Mouse (Mus musculus): ENCODE data around the gene Sema5a. TPM values are rescaled to one million over a fixed set of nuclear protein-coding genes. Genes with fewer than 3 reads are reported as not detected.

Gene Sema5a
- total RNA-seq, 2 experiments from 2014 or later: 9.0 to 15.5 TPM

DNA sequence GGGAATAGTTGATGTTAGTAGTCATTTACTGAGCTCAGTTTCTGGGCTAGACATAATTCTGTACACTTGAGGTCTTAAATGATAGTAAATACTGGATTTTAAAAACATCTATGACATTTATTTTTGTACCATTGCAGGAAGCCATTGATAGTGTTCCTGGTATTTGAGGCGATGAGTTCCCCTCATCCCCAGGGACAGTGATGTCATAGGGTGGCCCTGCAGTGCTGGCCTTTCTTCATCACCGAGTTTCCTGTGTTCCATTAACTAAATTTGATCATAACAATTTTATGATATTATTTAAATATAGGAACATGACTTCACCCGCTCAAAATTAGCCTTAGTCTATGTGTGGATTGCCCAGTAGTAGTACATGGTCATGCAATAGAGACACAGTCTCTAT, 41.7 kb downstream of the Sema5a start:
- DNase-seq: peak; percentile 16
- intact Hi-C loops (cut with DNase I; ENCODE audit: low total_unique reads): no loop called here

DNA sequence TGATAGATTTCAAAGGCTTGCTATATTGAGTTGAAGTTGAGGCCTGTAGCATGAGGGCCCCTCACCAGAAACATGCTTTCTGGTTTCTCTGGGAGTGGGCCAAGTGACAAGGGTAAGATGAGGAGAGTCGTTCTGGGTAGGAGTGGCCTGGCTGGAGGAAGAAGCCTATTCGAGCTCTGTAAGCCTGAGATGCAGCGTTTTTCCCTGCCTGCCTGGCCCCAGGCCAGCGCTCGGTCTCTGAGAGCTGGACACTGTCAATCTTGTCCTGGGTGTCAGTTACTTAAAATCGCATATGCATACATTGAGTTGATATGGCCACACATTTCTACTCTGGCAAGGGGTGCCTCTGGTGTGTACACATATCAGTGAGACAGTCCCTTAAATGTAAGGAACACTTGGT, 43.9 kb downstream of the Sema5a start:
- intact Hi-C loops (cut with DNase I; ENCODE audit: low total_unique reads): no loop called here
- DNase-seq: peak; percentile 52

DNA sequence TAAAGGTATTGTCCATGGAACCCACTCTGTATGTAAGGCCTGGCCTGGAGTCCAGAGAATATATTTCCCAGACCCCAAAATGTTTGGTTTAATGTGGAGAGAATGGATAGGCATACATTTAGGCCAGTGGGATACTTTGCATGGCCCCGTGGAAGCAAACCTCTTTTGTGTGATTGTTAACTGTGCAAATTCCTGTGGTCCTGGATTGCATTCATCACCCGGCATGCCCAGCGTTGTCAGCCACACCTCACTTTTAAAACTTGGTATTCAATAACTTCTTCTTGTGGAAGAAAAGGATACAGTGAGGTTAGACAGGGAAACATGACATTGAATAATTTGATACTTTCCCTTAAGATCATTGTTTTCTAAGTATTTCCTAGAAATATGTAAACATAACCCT, 46.4 kb downstream of the Sema5a start:
- intact Hi-C loops (cut with DNase I; ENCODE audit: low total_unique reads): no loop called here
- no peak for DNase-seq

DNA sequence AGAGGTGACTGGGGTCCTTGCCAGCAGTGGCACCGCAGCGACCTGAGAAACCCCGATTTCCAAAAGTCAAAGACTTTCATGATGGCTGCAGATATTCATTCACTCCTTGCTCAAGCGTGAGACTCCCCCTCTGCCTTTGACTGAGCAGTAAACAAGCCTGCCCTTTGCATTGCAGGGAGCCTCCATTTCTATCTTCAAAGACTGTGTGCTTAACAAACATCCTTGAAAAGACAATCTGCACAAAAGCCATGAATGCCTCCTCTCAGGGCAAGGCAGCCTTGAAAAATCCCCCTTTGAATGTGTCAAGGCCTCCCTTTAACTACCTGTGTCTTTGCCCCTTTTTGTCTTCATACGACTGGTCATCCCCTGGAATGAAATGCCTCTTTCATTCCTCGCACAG, 51.9 kb downstream of the Sema5a start:
- DNase-seq: no peak
- intact Hi-C loops (cut with DNase I; ENCODE audit: low total_unique reads): no loop called here

DNA sequence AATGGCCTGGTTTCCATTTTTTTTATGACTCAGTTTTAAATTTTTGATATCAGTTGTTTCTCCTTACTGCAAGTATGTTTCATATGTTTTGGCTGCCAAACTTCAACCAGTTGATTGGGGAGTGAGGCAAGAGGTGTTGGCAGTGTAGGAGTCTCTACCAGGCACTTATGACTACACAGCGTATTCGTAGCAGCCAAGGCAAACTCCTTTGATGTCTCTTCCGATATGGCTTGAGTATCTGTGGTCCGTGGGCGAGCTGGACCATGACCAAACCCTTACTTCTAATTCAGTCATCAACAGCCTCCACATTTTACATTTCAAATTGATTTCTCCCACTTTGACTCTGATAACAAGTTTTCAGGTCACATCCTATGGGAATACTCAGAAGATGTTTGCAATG, 52.7 kb downstream of the Sema5a start:
- no peak for DNase-seq
- intact Hi-C loops (cut with DNase I; ENCODE audit: low total_unique reads): no loop called here

DNA sequence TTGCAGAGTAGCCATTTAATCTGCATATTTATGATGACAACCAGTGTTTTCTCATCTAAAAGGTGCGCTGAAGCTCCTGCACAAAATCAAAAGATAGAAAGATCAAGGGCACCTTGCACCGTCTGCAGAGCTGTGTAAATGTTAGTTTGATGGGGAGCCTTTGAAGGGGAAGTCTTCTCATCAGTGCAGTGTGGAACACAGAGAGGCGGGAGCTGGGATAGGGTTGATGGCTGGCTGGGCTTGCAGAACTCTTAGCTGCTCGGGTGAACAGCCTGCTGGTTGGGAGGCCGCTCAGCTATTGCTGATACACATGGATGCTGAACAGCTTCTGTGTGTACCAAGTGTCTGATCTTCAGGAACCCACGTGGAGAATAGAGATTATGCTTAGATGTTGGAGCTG, 53.9 kb downstream of the Sema5a start:
- DNase-seq: no peak
- intact Hi-C loops (cut with DNase I; ENCODE audit: low total_unique reads): no loop called here

DNA sequence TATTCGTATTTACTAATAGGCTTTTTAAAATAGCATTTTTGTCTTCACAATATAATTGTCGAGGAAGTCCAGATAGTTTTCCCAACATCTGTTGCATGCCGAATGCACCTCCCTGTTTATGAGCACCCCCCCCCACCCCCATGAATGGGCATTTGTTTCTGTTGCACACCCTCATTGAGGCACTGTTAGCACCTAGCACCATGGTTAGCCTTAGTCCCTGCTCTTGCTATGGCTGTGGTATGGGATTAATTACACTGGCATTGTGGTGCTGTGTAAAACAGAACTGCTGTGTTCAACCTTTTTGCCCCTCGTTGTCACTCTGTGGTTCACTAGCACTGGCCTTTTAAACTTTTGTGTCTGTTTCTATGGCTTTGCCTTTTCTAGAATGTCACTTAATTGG, 56.4 kb downstream of the Sema5a start:
- intact Hi-C loops (cut with DNase I; ENCODE audit: low total_unique reads): no loop called here

DNA sequence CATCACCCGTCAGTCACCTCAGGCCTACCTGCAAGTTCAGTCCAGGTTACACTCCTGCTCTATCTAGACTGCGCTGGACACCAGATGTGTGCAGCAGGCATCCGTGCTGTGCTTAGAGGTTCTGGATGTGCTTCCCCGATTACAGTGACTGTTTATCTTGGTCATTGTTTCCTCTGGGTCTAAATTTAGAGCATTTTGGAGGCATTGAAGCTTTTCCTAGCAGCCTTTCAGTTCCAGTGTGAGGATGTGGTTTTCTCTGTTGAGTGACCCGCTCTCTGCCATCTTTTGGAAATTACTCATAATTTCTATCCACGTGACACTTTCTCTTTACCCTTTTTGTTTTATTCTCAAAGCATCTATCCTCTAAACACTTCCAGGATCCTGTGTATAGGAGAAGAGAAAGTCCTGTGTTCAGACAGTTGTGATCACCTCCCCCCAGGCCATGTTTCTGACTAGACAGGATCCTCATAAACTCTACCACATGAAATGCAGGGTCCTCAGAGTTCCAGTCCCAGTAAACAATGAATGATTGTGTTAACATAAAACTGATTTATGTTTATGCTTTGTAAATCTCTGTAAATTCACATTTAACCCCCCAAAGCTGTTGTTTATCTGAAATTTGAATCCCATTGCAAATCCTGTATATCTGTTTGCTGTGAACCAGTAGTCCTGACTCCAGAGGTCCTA, 62.1 kb downstream of the Sema5a start:
- DNase-seq: no peak

More for the DNA sequence above, 56.4 kb downstream of the Sema5a start:
- DNase-seq: no peak

DNA sequence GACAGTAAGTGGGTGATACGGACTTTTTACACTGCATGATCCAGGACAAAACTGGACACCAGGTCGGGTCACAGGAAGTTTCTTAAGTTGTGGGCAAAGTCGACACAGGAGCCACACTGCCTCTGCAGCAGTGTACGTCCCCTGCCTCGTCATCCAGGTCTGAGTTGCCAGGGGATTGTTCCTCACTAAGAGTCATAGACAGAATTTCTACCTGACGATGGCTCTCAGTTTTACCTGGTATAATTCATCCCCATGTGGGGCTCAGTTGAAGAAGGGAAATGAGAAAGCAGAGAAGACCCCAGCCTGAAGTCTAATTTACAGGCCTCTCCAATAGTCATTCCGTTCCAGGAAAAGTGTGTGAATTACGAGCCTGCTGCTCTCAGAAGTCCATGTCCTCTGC, 66.2 kb downstream of the Sema5a start:
- intact Hi-C loops (cut with DNase I; ENCODE audit: low total_unique reads): no loop called here
- DNase-seq: no peak

More for the DNA sequence above, 62.1 kb downstream of the Sema5a start:
- intact Hi-C loops (cut with DNase I; ENCODE audit: low total_unique reads): no loop called here

DNA sequence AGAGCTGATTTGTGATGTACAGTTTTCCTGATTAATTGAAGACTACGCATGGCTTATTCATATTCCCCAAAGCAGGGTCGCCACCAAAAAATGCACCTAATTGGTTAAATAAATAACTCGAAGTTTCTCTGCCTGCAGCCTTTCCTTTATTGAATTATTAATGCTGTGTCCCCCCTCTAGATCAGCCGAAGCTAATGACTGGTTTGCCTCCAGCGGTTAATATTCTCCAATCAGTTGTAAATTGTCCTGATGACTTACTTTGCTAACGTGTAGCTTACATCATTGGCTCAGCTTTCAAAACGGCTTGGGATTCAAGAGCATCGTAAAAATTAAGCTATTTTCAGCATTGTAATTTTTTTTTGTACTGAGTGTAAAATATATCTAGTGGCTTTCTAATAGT, 66.7 kb downstream of the Sema5a start:
- intact Hi-C loops (cut with DNase I; ENCODE audit: low total_unique reads): no loop called here
- DNase-seq: no peak

DNA sequence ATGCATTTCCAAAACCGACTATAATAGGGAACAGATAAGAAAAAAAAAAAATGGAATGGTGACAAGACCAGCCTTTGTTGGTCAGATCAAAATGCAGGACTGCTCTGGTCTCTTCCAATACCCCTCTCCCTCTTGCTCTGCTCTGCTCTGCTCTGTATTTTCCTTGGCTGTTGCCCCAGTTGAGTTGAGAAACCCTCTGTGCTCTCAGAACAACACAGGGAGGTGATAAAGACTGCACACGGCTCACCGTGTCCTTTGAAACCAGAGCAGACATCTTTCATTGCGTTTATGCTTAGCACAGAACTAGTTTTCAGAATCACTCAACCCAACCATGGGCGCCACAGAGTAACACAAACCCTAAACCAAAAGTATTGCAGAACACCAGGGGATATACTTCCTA, 72.5 kb downstream of the Sema5a start:
- DNase-seq: no peak
- intact Hi-C loops (cut with DNase I; ENCODE audit: low total_unique reads): no loop called here

DNA sequence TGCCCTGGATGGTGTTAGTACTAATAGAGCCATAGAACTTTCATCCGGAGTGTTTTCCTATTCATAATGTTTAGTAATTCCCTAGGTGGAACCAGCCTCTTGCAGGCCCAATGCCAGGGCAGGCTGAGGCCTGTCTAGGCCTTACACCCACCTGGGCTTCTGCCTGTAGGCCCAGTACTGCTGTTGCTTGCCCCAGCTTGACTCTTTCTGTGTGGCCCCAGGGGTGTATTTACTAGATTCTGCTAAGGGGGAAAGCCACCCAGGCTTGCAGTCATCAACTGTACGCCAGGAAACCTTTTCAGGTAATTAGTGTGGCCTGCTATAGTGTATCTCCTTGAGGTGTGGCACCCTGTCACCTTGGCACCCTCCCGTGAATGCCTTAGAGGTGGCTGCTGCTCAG, 76.1 kb downstream of the Sema5a start:
- DNase-seq: no peak
- intact Hi-C loops (cut with DNase I; ENCODE audit: low total_unique reads): no loop called here

DNA sequence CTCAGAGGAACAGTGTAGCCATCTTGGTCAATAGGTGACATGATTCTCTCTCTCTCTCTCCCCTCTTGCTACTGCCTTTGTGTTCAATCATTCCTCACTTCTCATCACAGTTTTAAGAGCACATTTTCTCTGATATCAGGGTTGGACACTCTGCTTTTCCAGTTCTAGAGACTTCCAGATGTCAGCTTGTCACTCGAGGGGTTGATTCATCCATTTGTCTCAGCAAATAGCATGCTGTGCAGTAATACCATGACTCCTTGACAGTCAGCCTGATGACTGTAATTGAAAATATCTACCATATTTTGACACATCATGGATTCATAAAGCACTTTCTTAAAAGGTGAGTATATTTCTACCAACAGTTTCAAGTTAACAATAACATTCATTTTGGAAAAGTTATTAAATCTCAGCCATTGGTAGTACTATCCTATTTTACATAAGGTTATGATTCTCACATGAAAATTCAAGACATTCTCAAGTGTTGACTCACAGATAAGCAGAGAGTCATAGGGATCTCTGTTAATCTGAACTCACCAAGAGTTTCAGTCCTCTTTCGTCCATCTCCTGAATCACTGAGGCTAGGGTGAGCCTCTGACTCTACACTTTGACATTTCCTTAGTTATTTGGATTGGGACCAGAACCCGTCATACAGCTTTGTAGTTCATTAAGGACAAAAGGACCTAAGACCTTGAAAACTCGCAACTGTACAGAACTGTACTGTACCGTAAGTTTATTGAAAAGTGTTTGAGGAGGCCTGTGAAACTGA, 78.0 kb downstream of the Sema5a start:
- no peak for DNase-seq
- intact Hi-C loops (cut with DNase I; ENCODE audit: low total_unique reads): no loop called here

DNA sequence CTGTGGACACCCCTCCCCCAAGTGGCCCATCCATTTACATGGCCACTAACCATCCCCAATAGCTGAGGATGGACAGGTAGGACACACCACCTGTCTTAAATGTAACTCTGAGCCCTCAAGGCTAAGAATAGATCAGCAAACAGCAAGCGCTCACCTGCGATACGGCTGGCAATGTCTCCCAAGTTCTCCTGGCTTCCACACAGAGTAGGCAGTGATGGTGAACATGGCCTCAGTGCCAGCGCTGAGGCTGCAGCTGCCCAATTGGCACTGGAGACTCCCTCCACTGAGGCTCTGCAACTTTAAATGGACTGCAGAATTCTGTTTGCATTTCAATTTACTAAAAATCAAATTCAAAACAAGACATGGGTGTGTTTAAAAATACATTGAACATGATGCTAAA, 78.6 kb downstream of the Sema5a start:
- DNase-seq: no peak
- intact Hi-C loops (cut with DNase I; ENCODE audit: low total_unique reads): no loop called here

DNA sequence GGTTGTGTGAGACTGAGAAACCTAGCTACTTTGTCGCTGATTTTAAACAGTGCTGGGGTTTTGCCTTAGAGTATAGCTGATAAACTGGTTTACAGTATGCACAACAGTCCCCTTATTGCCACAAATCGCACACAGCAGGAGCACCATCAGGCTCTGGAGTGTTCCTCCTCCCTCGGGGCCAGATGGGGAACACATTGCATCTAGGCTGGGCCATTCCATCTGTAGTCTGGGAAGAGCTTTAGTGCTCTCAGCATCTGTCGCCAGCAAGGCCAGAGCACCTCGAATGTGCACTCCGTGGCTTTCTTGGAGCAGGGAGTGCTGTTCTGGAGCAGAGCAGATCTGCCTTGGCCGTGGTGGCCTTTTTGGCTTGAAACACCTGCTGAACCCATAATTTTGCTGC, 79.5 kb downstream of the Sema5a start:
- intact Hi-C loops (cut with DNase I; ENCODE audit: low total_unique reads): no loop called here
- no peak for DNase-seq

DNA sequence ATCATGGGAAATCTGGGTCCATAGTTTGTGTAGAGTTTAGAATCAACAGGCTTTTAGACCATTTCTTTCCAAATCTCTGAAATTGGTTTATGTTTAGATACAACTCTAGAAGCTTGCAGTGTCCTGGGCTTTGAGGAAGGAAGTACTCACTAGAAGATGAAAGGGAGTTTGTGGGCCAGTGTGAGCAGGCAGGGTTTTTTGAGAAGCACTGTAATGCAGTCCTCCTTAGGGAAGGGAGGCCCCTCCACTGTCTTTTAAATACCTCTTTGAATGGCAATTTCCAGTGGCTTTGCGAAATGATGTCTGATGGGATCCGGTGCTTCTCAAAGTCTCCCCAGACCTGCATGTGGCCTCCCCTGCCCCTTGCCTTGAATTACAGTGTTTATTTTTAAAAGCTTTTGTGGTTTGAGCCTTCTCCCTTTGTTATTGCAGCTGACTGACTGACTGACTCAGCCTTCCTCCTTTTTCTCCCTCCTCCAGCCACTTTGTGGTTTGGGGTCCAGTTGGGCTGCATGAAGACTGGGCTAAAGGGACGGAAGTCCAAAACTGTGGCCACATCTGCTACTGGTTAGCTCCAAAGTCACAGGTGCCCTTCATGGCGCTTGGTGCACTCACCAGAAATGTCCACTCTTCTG, 83.9 kb downstream of the Sema5a start:
- no peak for DNase-seq
- intact Hi-C loops (cut with DNase I; ENCODE audit: low total_unique reads): no loop called here

DNA sequence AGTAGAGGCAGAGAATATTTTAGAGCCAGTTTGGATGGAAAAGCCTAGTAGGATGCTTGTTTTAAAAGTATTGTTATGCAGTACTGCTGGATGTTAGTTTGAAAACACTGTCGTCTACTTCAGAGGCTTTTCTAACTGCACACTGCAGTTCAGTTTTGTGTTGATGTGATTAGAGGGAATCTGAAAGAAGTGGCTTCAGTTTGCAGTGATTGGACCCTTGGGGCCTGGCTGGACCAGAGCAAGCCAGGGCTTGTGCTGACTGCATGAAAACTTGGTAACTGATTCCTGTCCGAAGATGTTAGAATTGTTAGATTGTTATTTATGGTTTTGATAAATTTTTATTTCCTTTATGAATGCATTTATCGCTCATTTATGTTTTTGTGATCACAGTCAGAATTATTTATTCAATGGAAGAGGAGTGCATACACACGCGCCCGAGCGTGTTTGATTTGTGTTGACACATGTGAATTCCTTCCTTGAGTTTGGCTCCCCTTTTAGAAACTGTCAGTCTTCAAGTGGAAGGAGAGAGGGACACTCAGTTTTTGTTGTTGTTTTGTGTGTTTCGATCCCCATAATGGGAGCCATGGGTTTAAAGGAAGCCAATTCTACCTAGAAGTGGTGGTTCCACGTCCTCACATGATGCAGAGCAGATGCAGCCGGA, 85.2 kb downstream of the Sema5a start:
- DNase-seq: peak; percentile 34
- intact Hi-C loops (cut with DNase I; ENCODE audit: low total_unique reads): no loop called here

DNA sequence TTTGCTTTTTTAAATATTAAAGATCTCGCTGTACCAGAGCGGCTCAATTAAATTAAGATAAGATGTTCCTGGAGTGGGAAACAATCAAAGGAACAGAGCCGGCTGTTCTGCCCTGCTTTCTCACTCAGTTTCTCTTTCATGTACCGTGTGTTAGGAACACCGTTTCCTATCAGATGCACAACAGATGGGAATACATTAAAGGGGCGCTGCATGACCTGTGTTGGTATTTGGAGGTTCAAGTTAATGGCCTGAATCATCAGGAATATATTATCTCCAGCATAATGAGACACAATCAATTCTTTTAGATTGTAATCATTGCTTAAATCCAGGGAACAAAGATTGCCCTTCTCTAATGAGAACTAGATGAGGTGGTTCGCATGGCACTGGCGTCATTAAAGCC, 85.8 kb downstream of the Sema5a start:
- no peak for DNase-seq
- intact Hi-C loops (cut with DNase I; ENCODE audit: low total_unique reads): no loop called here

DNA sequence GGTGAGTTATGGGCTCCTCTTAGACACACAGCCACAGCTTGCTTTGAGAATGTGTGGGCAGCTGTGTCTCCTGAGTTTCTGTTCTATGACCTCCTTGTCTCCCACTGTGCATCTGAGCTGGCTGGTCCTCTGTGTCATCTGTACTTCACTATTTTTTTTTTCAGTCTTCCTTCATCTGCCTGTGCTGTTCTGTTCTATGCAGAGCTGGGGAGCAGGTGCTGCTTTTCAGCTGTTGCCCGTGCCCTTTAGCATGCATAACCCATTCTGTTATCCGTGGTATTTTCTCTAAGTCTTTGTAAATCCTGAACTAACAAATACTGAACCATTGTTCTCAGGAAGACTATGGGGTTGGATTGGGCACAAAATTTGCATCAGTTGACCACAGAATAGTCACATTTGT, 86.4 kb downstream of the Sema5a start:
- no peak for DNase-seq
- intact Hi-C loops (cut with DNase I; ENCODE audit: low total_unique reads): no loop called here

DNA sequence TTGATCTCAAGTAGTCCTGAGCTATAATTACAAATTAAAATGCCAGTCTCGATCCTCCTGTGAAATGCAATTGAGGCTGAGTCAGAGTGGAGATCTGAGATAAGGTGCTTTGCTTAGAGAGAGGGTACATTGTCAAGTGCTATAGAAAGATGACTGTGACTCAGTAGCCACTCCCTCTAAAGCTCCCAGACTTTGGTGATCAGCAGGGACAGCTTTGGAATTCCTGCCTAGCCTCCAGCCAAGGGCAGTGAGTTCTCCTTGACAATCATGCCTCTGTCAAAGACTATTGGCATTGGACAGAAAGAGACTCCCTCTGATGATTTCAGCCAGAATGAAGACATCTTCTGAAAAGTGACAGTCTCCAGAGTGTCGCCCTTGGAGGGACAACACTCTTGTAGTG, 88.8 kb downstream of the Sema5a start:
- no peak for DNase-seq
- intact Hi-C loops (cut with DNase I; ENCODE audit: low total_unique reads): no loop called here

Data from gastrocnemius, postnatal 14 days (tissue).